Mouse (Mus musculus) thymus, adult 2 months (tissue): ENCODE measurements around the gene Taf3.

Experiments
- CTCF ChIP-seq: fragments of 200-500 bp; IDR thresholded peaks from 2 replicates; pipeline ENCODE4 v1.5.1; 2012; ENCODE audit warnings: mild to moderate bottlenecking, control low read depth, low read length, moderate library complexity, borderline replicate concordance; ENCODE audit not compliant: control insufficient read depth, poor library complexity, insufficient read depth; ENCODE audit errors: extremely low read depth
- POLR2A ChIP-seq: fragments of 200-500 bp; IDR thresholded peaks from 2 replicates; pipeline ENCODE4 v1.6.1; 2012; ENCODE audit warnings: mild to moderate bottlenecking, low read length, control low read depth, moderate library complexity; ENCODE audit not compliant: control insufficient read depth, poor library complexity, insufficient read depth; ENCODE audit errors: extremely low read depth

DNA sequence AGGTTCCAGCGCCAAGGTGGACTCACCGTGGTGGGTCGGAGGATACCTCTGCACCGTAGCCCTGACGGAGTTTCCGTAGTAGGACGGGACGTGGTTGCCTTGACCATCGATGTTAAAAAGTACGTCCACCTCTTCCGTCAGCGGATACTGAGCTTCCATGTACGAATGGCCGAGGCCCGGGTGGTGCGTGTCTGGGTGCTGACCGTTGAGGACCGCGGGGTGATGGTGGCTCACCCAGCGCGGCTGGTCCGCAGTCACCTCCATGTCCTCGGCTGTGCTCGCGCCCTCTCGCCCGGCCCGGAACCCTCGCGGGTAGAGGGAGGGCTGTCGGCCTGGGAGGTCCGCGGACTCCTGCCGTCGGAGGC lies 171.1 kb downstream of the Taf3 start:
- TF ChIP-seq CTCF (no peak), POLR2A (0 out of 2 replicates have a peak, but pooled peaks have one; percentile 36)
